Mouse (Mus musculus): ENCODE measurements around the gene Ppp1r12a.

Ppp1r12a gene

DNA sequence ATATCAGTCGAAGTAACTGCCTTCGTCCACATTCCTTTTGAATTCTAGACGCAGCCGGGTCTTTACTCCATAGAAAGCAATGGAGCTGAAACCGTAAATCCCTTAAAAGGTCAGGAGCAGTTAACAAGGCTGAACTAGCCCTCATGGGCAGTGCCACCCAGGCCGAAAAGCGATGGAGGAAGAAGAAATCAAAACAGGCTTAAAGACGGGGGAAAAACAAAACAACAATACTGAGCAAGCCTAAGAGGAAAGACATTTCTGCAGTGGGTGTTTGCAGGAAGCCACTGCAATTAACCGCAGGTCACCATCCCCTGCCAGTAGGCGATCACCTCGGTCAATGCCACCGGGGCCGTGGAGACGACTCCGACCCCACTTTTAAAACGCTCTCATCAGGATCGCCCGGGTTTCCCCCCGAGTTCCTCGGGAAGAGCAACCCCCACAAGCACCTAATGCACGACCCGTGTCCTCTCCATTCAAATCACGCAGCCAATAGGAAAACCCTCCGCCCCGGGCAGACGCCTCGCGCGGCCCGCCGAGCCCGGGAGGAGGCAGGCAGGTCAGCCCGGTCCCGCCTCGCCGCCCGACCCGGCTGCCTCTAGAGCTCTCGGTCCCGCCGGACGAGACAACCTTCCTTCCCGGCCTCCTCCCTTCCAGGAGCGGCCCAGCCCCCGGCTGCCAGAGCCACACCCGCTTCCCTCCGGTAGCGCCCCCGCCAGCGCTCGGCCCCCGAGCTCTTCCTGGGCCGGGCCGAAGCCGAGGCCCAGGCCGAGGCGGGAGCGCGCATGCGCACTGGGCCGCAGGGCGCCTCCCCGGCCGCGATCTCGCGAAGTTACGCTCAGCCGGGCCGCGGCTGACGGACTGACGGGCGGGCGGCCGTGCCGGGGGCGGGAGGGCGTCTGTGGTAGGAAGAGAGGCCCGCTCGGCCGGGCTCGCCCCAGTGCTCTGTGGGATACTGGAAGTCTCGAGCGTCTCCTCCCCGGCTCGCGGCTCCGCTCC is at the start of gene Ppp1r12a:
Gene Ppp1r12a, plus strand, starts transcription at position 933 of the 996 bp plus-strand sequence.
- Histone ChIP-seq H3K36me3 (ENCODE audit: control insufficient read depth, insufficient read depth, low read length, poor library complexity, severe bottlenecking) (no peaks in the 10 kb centered on the region), H3K27me3 (ENCODE audit: control insufficient read depth, insufficient read depth, low read length, poor library complexity, severe bottlenecking) (no peaks in the 10 kb centered on the region)
- DNase-seq (ENCODE audit: low read depth, low spot score): peak; percentile 95

DNA sequence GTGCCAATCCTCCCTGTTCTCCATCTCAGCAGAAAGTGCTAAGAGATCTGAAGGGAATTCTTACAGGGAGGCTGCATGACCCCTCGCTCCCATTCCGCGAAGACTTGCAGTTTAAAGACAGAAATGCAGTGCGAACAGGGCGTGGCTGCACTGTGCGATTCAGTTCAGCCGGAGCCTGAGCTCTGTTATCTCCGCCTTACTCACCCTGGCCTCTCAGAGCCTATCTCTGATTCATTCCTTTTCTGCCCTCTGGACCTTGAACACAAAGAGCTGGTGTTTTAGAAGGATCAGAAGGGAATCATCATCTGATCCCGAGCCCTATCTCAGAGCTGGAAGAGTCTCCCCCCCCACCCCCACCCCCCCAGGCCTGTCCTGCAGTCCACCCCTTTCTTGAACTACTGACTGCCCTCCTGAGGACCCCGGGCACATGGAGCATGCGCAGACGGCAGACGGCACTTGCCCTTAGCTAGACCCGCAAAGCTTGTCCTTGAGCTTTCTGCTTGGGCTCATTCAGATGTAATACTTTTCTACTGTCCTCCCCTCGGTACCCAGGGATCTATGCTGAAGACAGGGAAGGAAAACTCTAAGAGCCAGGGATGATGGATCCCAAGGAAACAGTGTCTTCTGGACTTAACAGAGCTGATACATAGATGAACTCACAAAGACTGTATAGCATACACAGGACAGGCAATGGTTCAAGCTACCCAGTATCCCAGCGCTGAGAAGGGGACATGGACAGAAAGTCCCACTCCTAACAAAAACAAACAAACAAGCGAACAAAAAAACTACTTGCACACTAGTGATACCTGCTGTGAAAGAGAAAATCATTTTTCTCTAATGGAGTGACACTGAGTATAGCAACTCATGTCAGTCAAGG is 48.4 kb upstream of the Ppp1r12a start:
- no peak for DNase-seq (ENCODE audit: low read depth, low spot score)
- Histone ChIP-seq H3K36me3 (ENCODE audit: control insufficient read depth, insufficient read depth, low read length, poor library complexity, severe bottlenecking) (no peaks in the 10 kb centered on the region), H3K27me3 (ENCODE audit: control insufficient read depth, insufficient read depth, low read length, poor library complexity, severe bottlenecking) (no peaks in the 10 kb centered on the region)

DNA sequence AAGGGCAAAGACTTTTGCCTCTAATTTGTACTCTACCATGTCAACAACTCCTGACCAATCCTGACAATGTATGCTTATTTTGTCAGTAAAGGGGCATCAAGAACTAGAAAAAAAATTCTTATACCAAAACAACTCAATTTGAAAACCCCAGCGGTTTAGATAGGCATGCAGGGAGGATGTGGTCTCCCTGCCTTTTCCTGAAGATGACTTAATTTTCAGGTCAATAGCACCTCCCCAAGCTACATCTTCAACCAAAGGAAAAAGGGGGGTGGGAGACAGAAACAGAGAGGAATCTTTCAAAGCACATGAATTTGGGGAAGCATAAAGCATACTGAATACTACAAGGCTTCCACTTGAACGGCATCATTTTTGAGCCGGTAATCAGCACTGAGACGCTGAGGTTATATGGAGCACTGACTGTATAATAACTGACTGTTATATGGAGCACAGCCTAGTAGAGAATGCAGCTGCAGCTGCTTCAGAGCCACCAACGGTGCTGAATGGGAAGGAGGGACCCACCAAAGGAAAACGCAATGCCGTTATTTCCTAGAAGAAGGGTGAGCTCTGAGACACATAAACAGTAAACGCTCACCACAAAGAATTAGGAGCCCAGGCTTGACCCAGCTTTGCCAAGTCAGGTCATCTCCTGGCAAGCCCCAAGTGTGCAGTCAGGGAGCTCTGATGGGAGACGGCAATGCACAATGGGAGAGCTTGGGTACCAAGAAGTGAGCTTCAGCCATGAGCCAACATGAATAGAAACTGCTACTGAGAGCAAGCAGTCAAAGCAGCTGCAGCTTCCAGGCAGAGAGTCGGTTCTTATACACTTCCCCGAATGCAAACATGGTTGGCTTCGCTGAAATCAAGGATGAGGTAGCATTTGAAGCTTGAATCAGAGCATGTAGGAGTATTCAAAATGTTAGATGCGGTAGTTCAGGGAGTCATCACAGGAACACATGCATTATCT is 43.5 kb upstream of the Ppp1r12a start:
- no peaks in the 10 kb centered on the region for H3K27me3 ChIP-seq (ENCODE audit: control insufficient read depth, insufficient read depth, low read length, poor library complexity, severe bottlenecking)
- DNase-seq (ENCODE audit: low read depth, low spot score): no peak
- H3K36me3 ChIP-seq (ENCODE audit: control insufficient read depth, insufficient read depth, low read length, poor library complexity, severe bottlenecking): no peaks in the 10 kb centered on the region

DNA sequence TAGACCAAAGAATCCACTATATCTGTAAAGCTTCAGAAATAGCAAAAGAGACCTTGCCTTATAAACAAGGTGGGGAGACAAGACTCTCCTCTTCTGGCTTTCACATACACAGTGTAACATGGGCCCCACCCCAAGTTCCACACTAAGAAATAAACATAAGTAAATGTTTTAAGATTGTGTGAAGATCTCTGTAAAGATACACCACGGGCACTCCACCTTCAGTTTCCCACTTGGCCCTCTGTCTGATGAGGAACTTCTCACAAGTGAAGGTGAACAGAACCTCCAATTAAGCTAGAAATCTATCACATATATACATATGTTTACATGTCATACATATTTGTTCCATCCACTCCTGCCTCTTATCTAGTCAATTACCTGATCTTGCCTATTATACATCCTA is 42.6 kb upstream of the Ppp1r12a start:
- no peak for DNase-seq (ENCODE audit: low read depth, low spot score)
- H3K27me3 ChIP-seq (ENCODE audit: control insufficient read depth, insufficient read depth, low read length, poor library complexity, severe bottlenecking): no peaks in the 10 kb centered on the region
- H3K36me3 ChIP-seq (ENCODE audit: control insufficient read depth, insufficient read depth, low read length, poor library complexity, severe bottlenecking): no peaks in the 10 kb centered on the region

DNA sequence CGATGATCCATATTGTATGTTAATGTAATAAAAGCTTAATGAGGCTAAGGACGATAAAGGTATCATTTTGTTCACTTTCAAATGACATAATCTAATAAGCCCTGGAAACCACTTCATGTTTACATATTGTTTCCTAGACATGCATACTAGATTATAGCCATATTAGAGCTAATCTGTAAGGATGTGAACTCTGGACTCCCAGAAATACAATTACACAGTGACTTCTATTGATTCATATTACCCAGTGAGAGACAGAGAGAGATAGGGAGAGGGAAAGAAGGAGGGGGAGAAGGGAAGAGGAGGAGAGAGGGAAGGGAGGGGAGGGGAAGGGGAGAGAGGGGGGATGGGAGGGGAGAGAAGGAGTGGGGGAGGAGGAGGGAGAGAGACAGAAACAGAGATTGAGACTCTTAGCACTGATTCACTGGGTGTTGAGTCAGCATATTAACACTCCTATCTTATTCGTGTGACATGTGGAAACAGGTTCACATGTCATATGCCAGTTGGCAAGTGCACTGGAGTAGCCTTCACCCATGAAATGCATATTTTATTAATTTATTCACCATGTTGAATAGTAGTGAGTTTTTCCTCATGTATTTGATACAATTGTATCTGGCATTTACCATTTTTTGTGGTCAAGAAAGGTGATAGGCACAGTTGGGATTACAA is 36.9 kb upstream of the Ppp1r12a start:
- no peaks in the 10 kb centered on the region for H3K36me3 ChIP-seq (ENCODE audit: control insufficient read depth, insufficient read depth, low read length, poor library complexity, severe bottlenecking)
- H3K27me3 ChIP-seq (ENCODE audit: control insufficient read depth, insufficient read depth, low read length, poor library complexity, severe bottlenecking): no peaks in the 10 kb centered on the region
- no peak for DNase-seq (ENCODE audit: low read depth, low spot score)

DNA sequence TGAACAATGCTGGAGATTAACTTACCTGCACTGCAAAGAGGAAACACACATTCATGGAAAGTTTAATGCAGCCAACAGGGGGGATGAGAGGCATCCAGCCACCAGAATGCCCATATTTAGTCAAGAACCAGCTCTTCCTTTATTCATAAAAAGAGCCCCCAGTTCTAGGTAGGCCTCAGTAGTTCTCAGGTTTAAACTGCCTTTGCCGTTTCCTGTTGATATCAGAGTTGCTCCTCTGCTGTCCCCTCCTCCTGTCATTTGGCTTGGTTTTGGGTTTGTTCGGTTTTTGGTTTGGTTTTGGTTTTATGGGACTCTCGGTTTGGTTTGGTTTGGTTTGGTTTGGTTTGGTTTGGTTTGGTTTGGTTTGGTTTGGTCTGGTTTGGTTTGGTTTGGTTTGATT is 32.8 kb upstream of the Ppp1r12a start:
- H3K36me3 ChIP-seq (ENCODE audit: control insufficient read depth, insufficient read depth, low read length, poor library complexity, severe bottlenecking): no peaks in the 10 kb centered on the region
- no peaks in the 10 kb centered on the region for H3K27me3 ChIP-seq (ENCODE audit: control insufficient read depth, insufficient read depth, low read length, poor library complexity, severe bottlenecking)
- DNase-seq (ENCODE audit: low read depth, low spot score): no peak

DNA sequence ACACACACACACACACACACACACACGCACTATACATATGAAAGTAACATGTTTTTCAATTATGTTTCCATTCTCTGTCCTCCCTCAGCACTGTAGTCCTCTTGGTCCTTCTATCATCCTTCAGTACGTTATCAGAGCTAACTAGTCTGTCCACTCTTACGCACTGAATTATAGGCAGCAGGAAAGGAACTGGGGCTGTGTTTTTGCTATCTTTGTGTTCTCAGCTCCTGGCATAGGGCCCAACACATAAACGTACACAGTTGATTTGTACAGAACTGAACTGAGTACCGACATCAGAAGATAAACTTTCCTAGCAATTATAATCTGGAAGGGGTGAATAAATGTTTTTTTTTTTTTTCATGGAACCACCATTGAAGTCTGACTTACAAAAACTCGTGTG is 30.1 kb upstream of the Ppp1r12a start:
- H3K36me3 ChIP-seq (ENCODE audit: control insufficient read depth, insufficient read depth, low read length, poor library complexity, severe bottlenecking): no peaks in the 10 kb centered on the region
- H3K27me3 ChIP-seq (ENCODE audit: control insufficient read depth, insufficient read depth, low read length, poor library complexity, severe bottlenecking): no peaks in the 10 kb centered on the region
- DNase-seq (ENCODE audit: low read depth, low spot score): no peak

DNA sequence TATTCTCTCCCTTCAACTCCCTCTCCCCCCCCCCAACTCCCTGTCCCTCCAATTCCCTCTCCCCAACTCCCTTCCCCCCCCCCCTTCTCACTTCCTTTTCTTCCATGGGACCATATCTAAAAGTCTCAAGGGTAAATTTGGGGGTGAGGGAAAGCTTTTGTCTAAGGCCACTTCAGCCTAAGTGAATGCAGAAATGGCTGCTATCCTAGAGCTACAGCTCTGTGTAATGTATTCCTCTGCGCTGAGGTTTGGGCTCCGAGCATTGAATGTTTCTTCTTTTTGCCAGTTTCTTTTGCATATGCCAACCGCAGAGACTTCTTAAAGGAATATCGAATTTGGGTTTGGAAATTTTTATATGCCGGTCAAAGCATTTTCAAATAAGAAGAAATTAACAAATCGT is 28.7 kb upstream of the Ppp1r12a start:
- no peaks in the 10 kb centered on the region for H3K36me3 ChIP-seq (ENCODE audit: control insufficient read depth, insufficient read depth, low read length, poor library complexity, severe bottlenecking)
- H3K27me3 ChIP-seq (ENCODE audit: control insufficient read depth, insufficient read depth, low read length, poor library complexity, severe bottlenecking): no peaks in the 10 kb centered on the region
- no peak for DNase-seq (ENCODE audit: low read depth, low spot score)

DNA sequence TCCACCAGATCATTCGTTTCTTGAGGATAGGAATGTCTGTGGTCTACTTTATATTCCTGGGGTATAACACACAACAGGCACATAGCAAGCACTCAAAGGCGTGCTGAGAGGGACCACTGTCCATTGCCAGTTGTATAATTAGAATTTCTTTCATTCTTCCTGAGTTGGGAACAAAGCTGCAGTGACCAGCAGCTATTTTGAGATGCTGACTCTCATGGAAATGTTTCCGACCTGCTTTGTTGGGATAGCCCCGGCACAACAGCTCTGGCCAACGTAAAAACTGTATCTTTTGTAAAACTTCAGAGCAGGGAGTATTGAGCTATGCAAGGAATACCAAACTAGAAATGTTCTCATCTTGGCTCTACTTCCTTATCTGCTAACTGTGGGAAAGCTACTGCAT is 28.2 kb upstream of the Ppp1r12a start:
- H3K27me3 ChIP-seq (ENCODE audit: control insufficient read depth, insufficient read depth, low read length, poor library complexity, severe bottlenecking): no peaks in the 10 kb centered on the region
- no peak for DNase-seq (ENCODE audit: low read depth, low spot score)
- H3K36me3 ChIP-seq (ENCODE audit: control insufficient read depth, insufficient read depth, low read length, poor library complexity, severe bottlenecking): no peaks in the 10 kb centered on the region

DNA sequence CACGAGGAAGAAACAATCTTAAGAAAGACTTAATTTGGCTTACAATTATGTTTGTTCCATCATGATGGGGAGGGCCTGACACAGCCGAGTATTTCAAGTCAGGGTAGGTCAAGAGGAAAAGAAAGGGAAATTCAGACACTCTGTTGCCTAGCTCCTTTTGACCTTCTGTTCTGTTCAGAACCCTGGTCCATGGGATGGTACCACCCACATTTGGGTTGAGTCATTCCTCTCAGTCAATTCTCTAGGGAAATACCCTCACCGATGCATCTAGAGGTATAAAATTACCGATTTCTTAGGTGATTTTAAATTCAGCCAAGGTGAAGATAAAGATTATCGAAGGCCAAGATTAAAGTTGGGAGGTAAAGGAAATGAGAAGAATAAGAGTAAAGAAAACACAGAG is 23.6 kb upstream of the Ppp1r12a start:
- no peak for DNase-seq (ENCODE audit: low read depth, low spot score)
- Histone ChIP-seq H3K36me3 (ENCODE audit: control insufficient read depth, insufficient read depth, low read length, poor library complexity, severe bottlenecking) (no peaks in the 10 kb centered on the region), H3K27me3 (ENCODE audit: control insufficient read depth, insufficient read depth, low read length, poor library complexity, severe bottlenecking) (no peaks in the 10 kb centered on the region)

DNA sequence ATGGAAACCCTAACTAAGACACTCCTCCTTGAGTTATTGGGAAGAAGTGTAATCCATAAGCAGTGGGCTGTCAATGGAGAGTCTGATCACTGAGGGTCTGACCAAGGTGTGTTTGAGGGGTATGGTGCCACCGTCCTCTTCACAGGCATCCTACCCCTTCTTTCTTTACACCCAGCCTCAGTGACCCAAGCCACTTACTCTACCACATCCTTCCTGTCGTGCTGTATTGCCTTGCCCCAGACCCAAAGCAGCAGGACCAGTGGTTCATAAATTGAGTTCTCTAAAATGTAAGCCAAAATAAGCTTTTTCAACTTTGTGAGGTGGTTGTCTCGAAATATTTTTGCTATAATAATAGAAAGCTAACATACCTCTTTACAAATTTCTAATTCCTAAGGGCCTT is 22.2 kb upstream of the Ppp1r12a start:
- Histone ChIP-seq H3K36me3 (ENCODE audit: control insufficient read depth, insufficient read depth, low read length, poor library complexity, severe bottlenecking) (no peaks in the 10 kb centered on the region), H3K27me3 (ENCODE audit: control insufficient read depth, insufficient read depth, low read length, poor library complexity, severe bottlenecking) (no peaks in the 10 kb centered on the region)
- no peak for DNase-seq (ENCODE audit: low read depth, low spot score)

DNA sequence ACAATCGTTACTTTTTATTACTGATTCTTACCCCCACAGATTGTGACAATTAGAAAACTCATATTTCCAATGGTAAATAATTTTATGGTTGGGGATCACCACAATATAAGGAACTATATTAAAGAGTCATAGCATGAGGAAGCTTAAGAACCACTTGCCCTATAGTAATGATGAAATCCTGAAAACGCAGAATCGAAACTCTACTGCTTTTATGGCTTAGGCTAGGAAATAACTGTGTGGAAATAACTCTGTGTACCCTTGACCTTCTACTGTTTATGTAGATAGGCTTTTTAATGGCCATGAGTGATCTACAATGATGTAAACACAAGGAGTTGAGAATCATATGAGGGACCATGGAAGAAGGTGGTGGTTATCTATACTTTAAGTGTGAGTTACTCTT is 21.3 kb upstream of the Ppp1r12a start:
- Histone ChIP-seq H3K36me3 (ENCODE audit: control insufficient read depth, insufficient read depth, low read length, poor library complexity, severe bottlenecking) (no peaks in the 10 kb centered on the region), H3K27me3 (ENCODE audit: control insufficient read depth, insufficient read depth, low read length, poor library complexity, severe bottlenecking) (no peaks in the 10 kb centered on the region)
- no peak for DNase-seq (ENCODE audit: low read depth, low spot score)

DNA sequence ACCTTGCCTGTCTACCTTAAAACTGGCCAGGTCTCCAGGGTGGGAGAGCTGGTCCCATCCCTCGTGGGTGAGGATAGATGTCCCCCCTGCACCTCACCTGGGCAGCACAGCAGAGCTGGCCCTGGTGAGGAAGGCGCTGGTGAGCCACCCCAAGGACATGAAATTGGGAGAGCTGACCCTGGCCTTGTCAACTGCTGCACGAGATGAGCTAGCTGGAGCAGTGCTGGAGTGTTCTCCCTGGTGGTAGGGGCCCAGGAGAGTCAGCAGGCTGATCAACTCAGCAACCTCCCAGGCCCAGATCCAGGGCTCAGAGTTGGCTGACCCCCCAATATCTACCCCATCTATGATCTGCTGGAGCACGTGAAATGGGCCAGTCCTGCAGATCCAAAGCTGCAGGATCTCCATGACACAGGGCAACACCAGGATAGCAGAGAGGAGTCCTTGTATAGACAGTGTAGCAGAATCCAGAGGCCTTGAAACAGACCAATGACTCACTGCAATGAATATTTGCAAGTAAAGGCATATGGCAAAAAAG is 17.9 kb upstream of the Ppp1r12a start:
- no peaks in the 10 kb centered on the region for H3K27me3 ChIP-seq (ENCODE audit: control insufficient read depth, insufficient read depth, low read length, poor library complexity, severe bottlenecking)
- H3K36me3 ChIP-seq (ENCODE audit: control insufficient read depth, insufficient read depth, low read length, poor library complexity, severe bottlenecking): no peaks in the 10 kb centered on the region
- DNase-seq (ENCODE audit: low read depth, low spot score): no peak

Measured in splenic B cell, adult 2 months (primary cell).